Mouse (Mus musculus) heart, embryonic 10.5 days (tissue): Measurements from ENCODE around the gene Slc25a19. TPM values are rescaled to one million over a fixed set of nuclear protein-coding genes. Genes with fewer than 3 reads are reported as not detected.
A peak's percentile ranks its signal among the peaks of the same experiment; 100 is the strongest.

Source experiments
- DNase-seq: peaks from one replicate; pipeline ENCODE4 v3.0.0-alpha.2; 2017; ENCODE audit warnings: low spot score
- H3K27ac ChIP-seq: fragments of 300-500 bp; sonication (generic); 2 replicates; pipeline ENCODE4 v1.5.1; 2016; ENCODE audit warnings: mild to moderate bottlenecking
- H3K27me3 ChIP-seq: fragments of 300-500 bp; sonication (generic); 2 replicates; pipeline ENCODE4 v1.6.1; 2016; ENCODE audit warnings: mild to moderate bottlenecking; ENCODE audit not compliant: poor library complexity, insufficient read depth, severe bottlenecking
- H3K36me3 ChIP-seq: fragments of 300-500 bp; sonication (generic); 2 replicates; pipeline ENCODE4 v1.6.1; 2016; ENCODE audit warnings: mild to moderate bottlenecking, moderate library complexity
- H3K4me1 ChIP-seq: fragments of 300-500 bp; sonication (generic); 2 replicates; pipeline ENCODE4 v1.6.1; 2016; ENCODE audit warnings: mild to moderate bottlenecking
- H3K4me3 ChIP-seq: fragments of 300-500 bp; sonication (generic); 2 replicates; pipeline ENCODE4 v1.5.1; 2016; ENCODE audit warnings: mild to moderate bottlenecking, moderate library complexity
- H3K9me3 ChIP-seq: fragments of 300-500 bp; sonication (generic); 2 replicates; pipeline ENCODE4 v1.6.1; 2016; ENCODE audit warnings: mild to moderate bottlenecking, moderate library complexity
- WGBS: fragments of 180-500 bp; shearing (Covaris S2); methylation state at CpG from one replicate; pipeline ENCODE4 v1.1.7; 2016; 5-methylcytosine and 5-hydroxymethylcytosine counted together
- polyA plus RNA-seq: library from polyadenylated mRNA; unstranded; fragments of >200 nt; fragmentation: Nextera tagmentation; extraction: Ambion mirVana; gene quantifications from 2 replicates; pipeline ENCODE4 v1.2.1, GENCODE M21; 2016

Slc25a19 gene
- 33.5 and 45.5 TPM in 2 replicates for polyA plus RNA-seq

- Histone ChIP-seq H3K36me3 (peaks cover 14% of the 10 kb centered on the region), H3K4me1 (no peaks in the 10 kb centered on the region; the same call in 1 of the 2 replicates), H3K4me3 (peak within 1 kb of the TSS; percentile 75), H3K27me3 (no peaks in the 10 kb centered on the region), H3K9me3 (no peaks in the 10 kb centered on the region), H3K27ac (peak within 1 kb of the TSS; percentile 81)
- peak; percentile 100 for DNase-seq
- WGBS, result under 1% methylated on average over 47 of the region's 47 CpGs
Observed at GRCm38 (mm10) chr11:115627705-115628464, at the start of gene Slc25a19. Slc25a19 (minus strand) TSS chr11:115628295.

GRCm38 (mm10) chr11:115677511-115677910, 49.4 kb upstream of the Slc25a19 start:
- Histone ChIP-seq H3K27ac (no peak overlapping the region), H3K27me3 (no peaks in the 10 kb centered on the region), H3K9me3 (no peaks in the 10 kb centered on the region), H3K36me3 (peaks cover 33% of the 10 kb centered on the region), H3K4me3 (no peak overlapping the region), H3K4me1 (peaks cover 24% of the 10 kb centered on the region)
- DNase-seq, result no peak
- WGBS, result 92% methylated on average over 3 of the region's 3 CpGs

GRCm38 (mm10) chr11:115676738-115677137, 48.6 kb upstream of the Slc25a19 start:
- Histone ChIP-seq H3K36me3 (peaks cover 26% of the 10 kb centered on the region), H3K9me3 (no peaks in the 10 kb centered on the region), H3K27me3 (no peaks in the 10 kb centered on the region), H3K4me3 (no peak overlapping the region), H3K4me1 (peaks cover 25% of the 10 kb centered on the region), H3K27ac (no peak overlapping the region)
- 82% methylated on average over 8 of the region's 8 CpGs for WGBS
- no peak for DNase-seq

- Histone ChIP-seq H3K4me1 (peaks cover 40% of the 10 kb centered on the region), H3K36me3 (peaks cover 16% of the 10 kb centered on the region), H3K27ac (peak overlapping the region; percentile 24; the same call in 1 of the 2 replicates), H3K9me3 (no peaks in the 10 kb centered on the region), H3K27me3 (no peaks in the 10 kb centered on the region), H3K4me3 (no peak overlapping the region)
- WGBS, result 61% methylated on average over 9 of the region's 9 CpGs
- no peak for DNase-seq
Observed at GRCm38 (mm10) chr11:115674235-115674865, 46.3 kb upstream of the Slc25a19 start.

- H3K4me3 ChIP-seq, result no peak overlapping the region
- no peaks in the 10 kb centered on the region for H3K9me3 ChIP-seq
- WGBS, result 82% methylated on average over 9 of the region's 9 CpGs
- H3K36me3 ChIP-seq, result peaks cover 14% of the 10 kb centered on the region
- peaks cover 40% of the 10 kb centered on the region for H3K4me1 ChIP-seq
- DNase-seq, result no peak
- no peaks in the 10 kb centered on the region for H3K27me3 ChIP-seq
- H3K27ac ChIP-seq, result no peak overlapping the region
Observed at GRCm38 (mm10) chr11:115673471-115674234, 45.6 kb upstream of the Slc25a19 start.

DNA sequence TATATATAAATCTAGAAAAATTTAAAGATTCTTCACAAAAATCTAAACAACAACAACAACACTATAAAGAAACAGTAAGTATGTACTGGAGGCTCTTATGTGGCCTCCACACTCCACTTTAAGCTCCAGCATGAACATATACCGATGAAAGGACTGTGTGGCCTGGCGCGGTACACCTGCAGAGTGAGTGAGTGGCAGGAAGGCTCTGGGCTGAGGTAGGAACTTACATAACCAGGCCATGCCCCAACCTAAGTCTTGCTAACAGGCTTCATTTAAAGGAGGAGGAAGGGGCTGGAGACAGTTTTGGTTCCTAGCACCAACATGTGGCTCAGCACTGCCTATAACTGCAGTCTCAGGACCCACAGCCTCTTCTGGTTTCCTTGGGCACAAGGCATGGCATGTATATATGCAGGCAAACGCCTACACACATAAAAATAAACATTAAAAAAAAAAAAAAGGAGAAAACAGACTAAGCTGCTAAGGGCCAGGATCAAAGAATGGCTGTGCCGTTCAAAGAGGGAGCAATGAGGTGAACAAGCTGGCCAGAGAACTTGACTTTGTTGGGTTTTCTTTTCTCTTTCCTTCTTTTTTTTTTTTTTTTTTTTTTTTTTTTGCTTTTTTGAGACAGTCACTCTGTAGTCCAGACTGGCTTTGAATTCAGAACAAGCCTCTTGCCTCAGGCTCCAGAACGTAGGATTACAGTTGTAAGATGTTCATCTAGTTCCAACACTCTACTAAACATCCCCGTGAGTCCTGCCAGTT, 44.3 kb upstream of the Slc25a19 start:
- H3K36me3 ChIP-seq, result peaks cover 3% of the 10 kb centered on the region
- H3K4me1 ChIP-seq, result peaks cover 45% of the 10 kb centered on the region
- no peak for DNase-seq
- 86% methylated on average over 7 of the region's 7 CpGs for WGBS
- H3K9me3 ChIP-seq, result no peaks in the 10 kb centered on the region
- H3K27ac ChIP-seq, result no peak overlapping the region
- H3K4me3 ChIP-seq, result no peak overlapping the region
- no peaks in the 10 kb centered on the region for H3K27me3 ChIP-seq

DNA sequence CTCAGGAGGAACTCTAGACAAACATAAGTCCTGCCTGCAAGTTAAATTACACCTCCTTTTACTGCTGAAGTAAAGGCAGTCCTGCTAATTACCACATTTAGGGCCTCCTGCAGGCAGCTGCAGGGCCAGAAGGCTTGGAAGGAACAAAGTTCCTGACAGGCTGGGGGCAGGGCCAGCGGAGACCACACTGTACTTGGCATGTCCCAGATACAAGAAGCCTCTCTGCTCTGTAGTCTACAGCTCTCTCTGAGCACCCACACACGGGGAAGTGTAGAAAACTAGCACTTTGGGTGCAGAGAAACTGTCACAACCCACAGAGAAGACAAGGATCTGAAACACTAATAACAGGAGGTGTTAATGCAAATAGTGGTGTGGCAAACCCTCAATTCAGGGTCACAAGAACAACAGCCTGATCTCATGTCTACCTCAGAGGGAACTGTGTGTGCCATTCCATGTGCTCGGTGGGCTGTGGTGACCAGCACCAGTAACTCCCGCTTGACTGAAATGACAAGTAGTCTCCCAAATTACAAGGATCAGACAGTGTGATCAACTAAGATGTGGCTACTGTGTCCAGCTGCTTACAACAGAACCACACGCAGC, 42.5 kb upstream of the Slc25a19 start:
- H3K4me1 ChIP-seq, result peaks cover 45% of the 10 kb centered on the region
- 28% methylated on average over 5 of the region's 5 CpGs for WGBS
- no peak for DNase-seq

DNA sequence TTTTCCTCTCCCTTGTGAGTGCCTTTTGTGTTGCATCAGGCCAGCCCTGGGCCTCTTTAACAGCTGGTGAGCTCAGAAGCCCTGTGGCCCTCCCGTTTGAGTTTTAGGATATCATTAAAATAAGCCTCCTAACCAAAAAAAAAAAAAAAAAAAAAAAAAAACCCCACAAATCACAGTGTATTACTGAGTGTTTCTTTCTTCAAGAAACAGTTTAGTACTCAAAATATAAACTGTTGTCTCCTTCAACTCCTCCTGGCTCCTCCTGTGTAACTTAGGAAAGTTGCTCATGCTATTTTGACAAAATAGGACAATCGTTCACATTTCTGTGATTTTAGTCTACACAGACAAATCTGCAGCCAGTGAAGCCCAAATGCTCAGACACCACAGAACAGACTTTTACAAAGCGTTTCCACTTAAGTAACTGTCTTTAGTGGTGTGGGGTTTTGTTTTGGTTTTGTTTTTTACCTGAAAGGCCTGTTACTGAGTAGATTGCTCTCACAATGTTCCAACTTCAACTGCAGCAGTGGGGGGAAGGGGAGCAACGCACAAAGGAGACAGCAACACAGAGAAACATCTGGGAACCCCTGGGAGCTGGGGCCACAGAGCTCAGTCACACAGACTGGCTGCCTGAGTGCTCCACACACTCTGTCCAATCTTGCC, 35.7 kb upstream of the Slc25a19 start:
- no peak for DNase-seq
- peaks cover 20% of the 10 kb centered on the region for H3K36me3 ChIP-seq
- no peak overlapping the region for H3K4me3 ChIP-seq
- peaks cover 21% of the 10 kb centered on the region for H3K4me1 ChIP-seq
- 86% methylated on average over 4 of the region's 4 CpGs for WGBS
- 0 out of 2 replicates have a peak overlapping the region, but pooled peaks have one; percentile 3 for H3K27ac ChIP-seq
- no peaks in the 10 kb centered on the region for H3K27me3 ChIP-seq
- H3K9me3 ChIP-seq, result no peaks in the 10 kb centered on the region

More for the DNA sequence above, 42.5 kb upstream of the Slc25a19 start:
- no peaks in the 10 kb centered on the region for H3K27me3 ChIP-seq
- H3K4me3 ChIP-seq, result no peak overlapping the region
- H3K27ac ChIP-seq, result peak overlapping the region; percentile 62
- H3K9me3 ChIP-seq, result no peaks in the 10 kb centered on the region
- no peaks in the 10 kb centered on the region for H3K36me3 ChIP-seq

GRCm38 (mm10) chr11:115660376-115660775, 32.3 kb upstream of the Slc25a19 start:
- Histone ChIP-seq H3K36me3 (peaks cover 26% of the 10 kb centered on the region), H3K4me3 (no peak overlapping the region), H3K9me3 (no peaks in the 10 kb centered on the region), H3K27me3 (no peaks in the 10 kb centered on the region), H3K4me1 (peaks cover 15% of the 10 kb centered on the region), H3K27ac (no peak overlapping the region)
- WGBS, result 85% methylated on average over 4 of the region's 4 CpGs
- DNase-seq, result no peak

- Histone ChIP-seq H3K9me3 (no peaks in the 10 kb centered on the region), H3K27me3 (no peaks in the 10 kb centered on the region), H3K27ac (no peak overlapping the region), H3K4me1 (peaks cover 7% of the 10 kb centered on the region), H3K4me3 (no peak overlapping the region), H3K36me3 (peaks cover 34% of the 10 kb centered on the region)
- no peak for DNase-seq
- WGBS, result 84% methylated on average over 6 of the region's 6 CpGs
Observed at GRCm38 (mm10) chr11:115658521-115658920, 30.4 kb upstream of the Slc25a19 start.

DNA sequence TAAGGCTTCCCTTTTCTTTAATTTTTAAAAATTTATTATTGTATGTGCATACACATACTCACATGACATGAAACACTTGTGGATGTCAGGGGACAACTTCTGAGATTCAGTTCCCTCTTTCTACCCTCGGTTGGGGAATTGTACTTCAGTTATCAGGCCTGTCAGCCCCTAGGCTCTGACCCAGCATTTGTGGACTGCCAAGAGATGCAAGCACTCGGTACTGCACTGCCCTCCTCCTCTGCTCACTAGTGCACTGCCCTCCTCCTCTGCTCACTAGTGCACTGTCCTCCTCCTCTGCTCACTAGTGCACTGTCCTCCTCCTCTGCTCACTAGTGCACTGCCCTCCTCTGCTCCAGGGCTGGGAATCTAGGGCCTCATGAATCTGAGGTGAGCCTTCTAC, 26.0 kb upstream of the Slc25a19 start:
- peaks cover 25% of the 10 kb centered on the region for H3K4me1 ChIP-seq
- 0 out of 2 replicates have a peak overlapping the region, but pooled peaks have one; percentile 22 for H3K27ac ChIP-seq
- H3K27me3 ChIP-seq, result no peaks in the 10 kb centered on the region
- peaks cover 30% of the 10 kb centered on the region for H3K36me3 ChIP-seq
- H3K9me3 ChIP-seq, result no peaks in the 10 kb centered on the region
- no peak for DNase-seq
- H3K4me3 ChIP-seq, result no peak overlapping the region
- WGBS, result 60% methylated on average over 2 of the region's 2 CpGs
